Mouse (Mus musculus) mature B cell (primary cell): ENCODE measurements around the gene Cpped1.

ENCODE experiments used
- in situ Hi-C: fragments of 300-500 bp; cut with MboI; formaldehyde crosslinking; loops from 2 replicates; pipeline ENCODE4 v1.14.3; 2019

Gene Cpped1

GRCm38 (mm10) chr16:11909035-11909591, at the start of gene Cpped1:
Gene Cpped1 (minus strand): TSS chr16:11909445.
- in situ Hi-C loops: no loop called here

GRCm38 (mm10) chr16:11940477-11940876, 31.2 kb upstream of the Cpped1 start:
- in situ Hi-C loops: no loop called here

- in situ Hi-C loops: no loop called here
These were observed 1.6 kb upstream of the Cpped1 start for GRCm38 (mm10) chr16:11910801-11911200.

- in situ Hi-C loops: no loop called here
These were observed 572 bp upstream of the Cpped1 start for GRCm38 (mm10) chr16:11909817-11910216.

GRCm38 (mm10) chr16:11908461-11909014, 707 bp downstream of the Cpped1 start:
- in situ Hi-C loops: no loop called here

- in situ Hi-C loops: no loop called here
These were observed 1.4 kb downstream of the Cpped1 start for GRCm38 (mm10) chr16:11907816-11908215.

- in situ Hi-C loops: no loop called here
These were observed 2.3 kb downstream of the Cpped1 start for GRCm38 (mm10) chr16:11906906-11907305.

- in situ Hi-C loops: no loop called here
These were observed 4.0 kb downstream of the Cpped1 start for GRCm38 (mm10) chr16:11905216-11905615.

GRCm38 (mm10) chr16:11902007-11902406, 7.2 kb downstream of the Cpped1 start:
- in situ Hi-C loops: no loop called here

GRCm38 (mm10) chr16:11900341-11900740, 8.9 kb downstream of the Cpped1 start:
- in situ Hi-C loops: no loop called here

GRCm38 (mm10) chr16:11896411-11896810, 12.8 kb downstream of the Cpped1 start:
- in situ Hi-C loops: no loop called here

- in situ Hi-C loops: no loop called here
These were observed 14.4 kb downstream of the Cpped1 start for GRCm38 (mm10) chr16:11894877-11895276.

GRCm38 (mm10) chr16:11890186-11890585, 19.1 kb downstream of the Cpped1 start:
- in situ Hi-C loops: no loop called here

- in situ Hi-C loops: no loop called here
These were observed 19.5 kb downstream of the Cpped1 start for GRCm38 (mm10) chr16:11889741-11890140.

- in situ Hi-C loops: no loop called here
These were observed 27.4 kb downstream of the Cpped1 start for GRCm38 (mm10) chr16:11881795-11882194.

GRCm38 (mm10) chr16:11880461-11880860, 28.8 kb downstream of the Cpped1 start:
- in situ Hi-C loops: no loop called here

- in situ Hi-C loops: no loop called here
These were observed 30.0 kb downstream of the Cpped1 start for GRCm38 (mm10) chr16:11879196-11879595.

- in situ Hi-C loops: no loop called here
These were observed 34.0 kb downstream of the Cpped1 start for GRCm38 (mm10) chr16:11875227-11875626.

- in situ Hi-C loops: no loop called here
These were observed 36.0 kb downstream of the Cpped1 start for GRCm38 (mm10) chr16:11873292-11873691.

- in situ Hi-C loops: no loop called here
These were observed 40.8 kb downstream of the Cpped1 start for GRCm38 (mm10) chr16:11868486-11868885.

GRCm38 (mm10) chr16:11852716-11853605, 56.3 kb downstream of the Cpped1 start:
- in situ Hi-C loops: no loop called here

- in situ Hi-C loops: no loop called here
These were observed 60.1 kb downstream of the Cpped1 start for GRCm38 (mm10) chr16:11848990-11849658.
